Mouse (Mus musculus): Measurements from ENCODE around the gene Desi1. TPM values are rescaled to one million over a fixed set of nuclear protein-coding genes. Genes with fewer than 3 reads are reported as not detected.

The Desi1 gene
- polyA plus RNA-seq, 1 experiment = 47.6 TPM

GRCm38 (mm10) chr15:81993992-81994391, 39.7 kb downstream of the Desi1 start:
- Histone ChIP-seq H3ac (ENCODE audit: control insufficient read depth, insufficient read length) (no peak overlapping the region), H3K79me2 (ENCODE audit: control insufficient read depth, insufficient read depth) (no peaks in the 10 kb centered on the region), H3K4me3 (no peak overlapping the region), H3K4me2 (ENCODE audit: low read depth) (no peak overlapping the region), H3K27me3 (ENCODE audit: control insufficient read depth, insufficient read depth, insufficient read length) (no peaks in the 10 kb centered on the region), H3K36me3 (ENCODE audit: control insufficient read depth, insufficient read depth) (peaks cover 34% of the 10 kb centered on the region)
- TF ChIP-seq POLR2A (IDR thresholded peaks at IDR 0.05; ENCODE audit: insufficient read length, low read depth) (no peak), CEBPB (IDR thresholded peaks at IDR 0.05; ENCODE audit: insufficient read depth, poor library complexity, severe bottlenecking) (no peak), MYOG (IDR thresholded peaks at IDR 0.05; ENCODE audit: control insufficient read depth in 1 of 3, insufficient read depth in 1 of 3, insufficient read length in 2 of 3, low read depth in 2 of 3) (peak in 1 of 3 experiments; percentile 50), SRF (IDR thresholded peaks at IDR 0.05; ENCODE audit: control insufficient read depth, insufficient read length, low read depth) (no peak), MYOD1 (IDR thresholded peaks at IDR 0.05; ENCODE audit: control insufficient read depth in 1 of 3, insufficient read length in 2 of 3, low read depth in 2 of 3) (peak in 1 of 3 experiments; percentile 82), REST (IDR thresholded peaks at IDR 0.05; ENCODE audit: insufficient read depth, insufficient read length) (no peak), TCF3 (IDR thresholded peaks at IDR 0.05; ENCODE audit: insufficient read length, low read depth) (no peak)

GRCm38 (mm10) chr15:81990549-81990948, 43.1 kb downstream of the Desi1 start:
- Histone ChIP-seq H3ac (ENCODE audit: control insufficient read depth, insufficient read length) (no peak overlapping the region), H3K79me2 (ENCODE audit: control insufficient read depth, insufficient read depth) (no peaks in the 10 kb centered on the region), H3K4me2 (ENCODE audit: low read depth) (peak overlapping the region; percentile 25), H3K27me3 (ENCODE audit: control insufficient read depth, insufficient read depth, insufficient read length) (no peaks in the 10 kb centered on the region), H3K4me3 (no peak overlapping the region), H3K36me3 (ENCODE audit: control insufficient read depth, insufficient read depth) (peaks cover 11% of the 10 kb centered on the region)
- TF ChIP-seq TCF3 (IDR thresholded peaks at IDR 0.05; ENCODE audit: insufficient read length, low read depth) (peak; percentile 80), CEBPB (IDR thresholded peaks at IDR 0.05; ENCODE audit: insufficient read depth, poor library complexity, severe bottlenecking) (no peak), POLR2AphosphoS2 (IDR thresholded peaks at IDR 0.05; ENCODE audit: insufficient read length, low read depth) (peak; percentile 23), USF1 (IDR thresholded peaks at IDR 0.05; ENCODE audit: low read depth) (no peak), SRF (IDR thresholded peaks at IDR 0.05; ENCODE audit: control insufficient read depth, insufficient read length, low read depth) (no peak), MYOG (IDR thresholded peaks at IDR 0.05; ENCODE audit: control insufficient read depth in 1 of 3, insufficient read depth in 1 of 3, insufficient read length in 2 of 3, low read depth in 2 of 3) (peak; percentile 89 to 98 (median 92)), MYOD1 (IDR thresholded peaks at IDR 0.05; ENCODE audit: control insufficient read depth in 1 of 3, insufficient read length in 2 of 3, low read depth in 2 of 3) (peak; percentile 85 to 99 (median 93)), TCF12 (IDR thresholded peaks at IDR 0.05; ENCODE audit: insufficient read depth, poor library complexity, severe bottlenecking) (peak; percentile 80), E2F4 (IDR thresholded peaks at IDR 0.05; ENCODE audit: insufficient read depth) (no peak), REST (IDR thresholded peaks at IDR 0.05; ENCODE audit: insufficient read depth, insufficient read length) (no peak), POLR2A (IDR thresholded peaks at IDR 0.05; ENCODE audit: insufficient read length, low read depth) (no peak), MAX (IDR thresholded peaks at IDR 0.05; ENCODE audit: low read depth) (no peak)

- TF ChIP-seq SRF (IDR thresholded peaks at IDR 0.05; ENCODE audit: control insufficient read depth, insufficient read length, low read depth) (no peak), CEBPB (IDR thresholded peaks at IDR 0.05; ENCODE audit: insufficient read depth, poor library complexity, severe bottlenecking) (no peak), POLR2AphosphoS2 (IDR thresholded peaks at IDR 0.05; ENCODE audit: insufficient read length, low read depth) (peak; percentile 43)
- H3ac ChIP-seq (ENCODE audit: control insufficient read depth, insufficient read length) = no peak overlapping the region
- H3K79me2 ChIP-seq (ENCODE audit: control insufficient read depth, insufficient read depth) = no peaks in the 10 kb centered on the region
- H3K4me2 ChIP-seq (ENCODE audit: low read depth) = peak overlapping the region; percentile 25
- H3K27me3 ChIP-seq (ENCODE audit: control insufficient read depth, insufficient read depth, insufficient read length) = no peaks in the 10 kb centered on the region
- H3K4me3 ChIP-seq = no peak overlapping the region
- H3K36me3 ChIP-seq (ENCODE audit: control insufficient read depth, insufficient read depth) = peaks cover 5% of the 10 kb centered on the region
These were observed 44.1 kb downstream of the Desi1 start for GRCm38 (mm10) chr15:81989371-81990062.

GRCm38 (mm10) chr15:81987646-81988045, 46.0 kb downstream of the Desi1 start, which contains the start of gene Xrcc6:
Xrcc6 (plus strand) TSS chr15:81987835.
- Histone ChIP-seq H3K4me2 (ENCODE audit: low read depth) (no peak within 1 kb of the TSS), H3K4me3 (no peak within 1 kb of the TSS)
- TF ChIP-seq USF1 (IDR thresholded peaks at IDR 0.05; ENCODE audit: low read depth) (no peak), MYOG (IDR thresholded peaks at IDR 0.05; ENCODE audit: control insufficient read depth in 1 of 3, insufficient read depth in 1 of 3, insufficient read length in 2 of 3, low read depth in 2 of 3) (no peak), POLR2AphosphoS2 (IDR thresholded peaks at IDR 0.05; ENCODE audit: insufficient read length, low read depth) (no peak)

GRCm38 (mm10) chr15:81985267-81986161, 48.1 kb downstream of the Desi1 start:
- no peaks in the 10 kb centered on the region for H3K27me3 ChIP-seq (ENCODE audit: control insufficient read depth, insufficient read depth, insufficient read length)
- no peak overlapping the region for H3ac ChIP-seq (ENCODE audit: control insufficient read depth, insufficient read length)
- H3K4me3 ChIP-seq = no peak overlapping the region
- H3K4me2 ChIP-seq (ENCODE audit: low read depth) = no peak overlapping the region
- TF ChIP-seq CEBPB (IDR thresholded peaks at IDR 0.05; ENCODE audit: insufficient read depth, poor library complexity, severe bottlenecking) (no peak), TCF12 (IDR thresholded peaks at IDR 0.05; ENCODE audit: insufficient read depth, poor library complexity, severe bottlenecking) (no peak), MYOG (IDR thresholded peaks at IDR 0.05; ENCODE audit: control insufficient read depth in 1 of 3, insufficient read depth in 1 of 3, insufficient read length in 2 of 3, low read depth in 2 of 3) (no peak), E2F4 (IDR thresholded peaks at IDR 0.05; ENCODE audit: insufficient read depth) (no peak), MYOD1 (IDR thresholded peaks at IDR 0.05; ENCODE audit: control insufficient read depth in 1 of 3, insufficient read length in 2 of 3, low read depth in 2 of 3) (no peak), POLR2AphosphoS2 (IDR thresholded peaks at IDR 0.05; ENCODE audit: insufficient read length, low read depth) (no peak), MAX (IDR thresholded peaks at IDR 0.05; ENCODE audit: low read depth) (no peak), USF1 (IDR thresholded peaks at IDR 0.05; ENCODE audit: low read depth) (no peak), REST (IDR thresholded peaks at IDR 0.05; ENCODE audit: insufficient read depth, insufficient read length) (no peak), SRF (IDR thresholded peaks at IDR 0.05; ENCODE audit: control insufficient read depth, insufficient read length, low read depth) (no peak)
- no peaks in the 10 kb centered on the region for H3K79me2 ChIP-seq (ENCODE audit: control insufficient read depth, insufficient read depth)
- H3K36me3 ChIP-seq (ENCODE audit: control insufficient read depth, insufficient read depth) = no peaks in the 10 kb centered on the region

More at GRCm38 (mm10) chr15:81987646-81988045, 46.0 kb downstream of the Desi1 start, which contains the start of gene Xrcc6:
- Histone ChIP-seq H3ac (ENCODE audit: control insufficient read depth, insufficient read length) (no peak within 1 kb of the TSS), H3K79me2 (ENCODE audit: control insufficient read depth, insufficient read depth) (no peaks in the 10 kb centered on the region), H3K27me3 (ENCODE audit: control insufficient read depth, insufficient read depth, insufficient read length) (no peaks in the 10 kb centered on the region), H3K36me3 (ENCODE audit: control insufficient read depth, insufficient read depth) (no peaks in the 10 kb centered on the region)

Measured in myocyte (in vitro differentiated cells).